8 mouse cellular contexts compared by ENCODE assay signal in the genomic region with DNA sequence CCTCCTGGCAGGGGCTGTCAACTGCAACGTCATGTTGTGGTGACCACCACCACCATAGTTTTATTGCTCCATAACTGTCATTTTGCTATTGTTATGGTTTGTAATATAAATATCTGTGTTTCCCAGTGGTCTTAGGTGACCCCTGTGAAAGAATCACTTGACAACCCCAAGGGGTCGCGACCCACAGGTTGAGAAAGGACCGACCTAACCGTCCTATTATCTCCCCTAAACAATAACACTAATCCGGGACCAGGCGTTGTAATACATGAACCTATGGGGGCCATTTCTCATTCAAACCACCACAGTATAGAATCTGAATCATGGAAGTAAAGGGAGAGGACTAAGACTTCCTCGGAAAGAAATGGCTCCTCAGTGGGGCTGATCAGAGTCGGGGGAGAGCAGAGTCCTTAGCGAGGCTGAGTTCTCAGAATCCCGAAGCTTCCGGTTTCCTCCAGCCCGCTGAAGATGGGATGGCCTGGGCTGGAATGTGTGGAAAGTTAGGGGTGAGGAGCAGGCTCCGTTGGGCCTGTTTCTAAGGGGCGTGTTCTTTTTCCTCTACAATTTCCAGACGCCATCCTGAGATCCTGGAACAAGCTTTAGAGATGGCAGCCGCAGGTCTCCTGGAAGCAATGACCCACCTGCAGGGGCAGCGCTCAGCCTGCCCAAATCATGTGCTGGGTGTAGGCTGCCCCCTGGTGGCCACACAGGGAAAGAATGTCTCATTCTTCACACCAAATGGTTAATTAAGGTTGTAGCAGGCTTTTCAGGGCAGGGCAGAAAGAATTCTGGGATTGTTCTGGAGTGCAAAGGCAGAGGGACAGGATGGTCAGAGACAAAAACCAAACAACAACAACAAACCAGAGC. TPM values are rescaled to one million over a fixed set of nuclear protein-coding genes. Genes with fewer than 3 reads are reported as not detected.
DNase-seq lines count a peak whose midpoint lies in the region; ATAC-seq and TF ChIP-seq lines count a peak whose summit lies in the region.

No protein-coding gene starts in this region.

- H3K9ac ChIP-seq in forebrain, postnatal 0 days: peak overlapping the region; percentile 22; the same call in 1 of the 2 replicates

- H3K4me2 ChIP-seq in forebrain, postnatal 0 days (ENCODE audit: low read depth): peak overlapping the region; percentile 52

- H3K9me3 ChIP-seq in forebrain, postnatal 0 days (ENCODE audit: low read length): no peaks in the 10 kb centered on the region
- H3K9me3 ChIP-seq in hindbrain, embryonic 10.5 days: no peaks in the 10 kb centered on the region

- H3K4me1 ChIP-seq in forebrain, postnatal 0 days (ENCODE audit: insufficient read depth): peaks cover 4% of the 10 kb centered on the region; the same call in 1 of the 2 replicates
- H3K4me1 ChIP-seq in hindbrain, embryonic 10.5 days (replicated peaks): peaks cover 49% of the 10 kb centered on the region

- DNase-seq in MN1 (ENCODE audit: low spot score): peak; percentile 79
- peak; percentile 88 to 90 for DNase-seq in cerebellum, adult 18-20 months
- DNase-seq in forebrain, postnatal 0 days: peak; percentile 82
- peak; percentile 88 for DNase-seq in hindbrain, embryonic 10.5 days (ENCODE audit: low spot score)
- DNase-seq in layer of hippocampus, postnatal 10 days (ENCODE audit: low spot score in 2 of 2): peak; percentile 83 to 88
- peak; percentile 90 for DNase-seq in lung, postnatal 10 days
- peak; percentile 90 for DNase-seq in retina, postnatal 1 day
- peak; percentile 94 for DNase-seq in thymus, postnatal 4 days

- ATAC-seq in forebrain, postnatal 0 days: 0 out of 2 replicates have a peak, but pooled peaks have one; percentile 16

- 15% methylated on average over 18 of the region's 18 CpGs for WGBS in forebrain, postnatal 0 days
- WGBS in hindbrain, embryonic 10.5 days: 27% methylated on average over 18 of the region's 18 CpGs

- no peaks in the 10 kb centered on the region for H3K27me3 ChIP-seq in forebrain, postnatal 0 days (ENCODE audit: insufficient read depth, low read length)
- H3K27me3 ChIP-seq in hindbrain, embryonic 10.5 days (ENCODE audit: insufficient read depth, poor library complexity, severe bottlenecking): peaks cover 22% of the 10 kb centered on the region

- peak overlapping the region; percentile 14; the same call in 1 of the 2 replicates for H3K4me3 ChIP-seq in forebrain, postnatal 0 days (ENCODE audit: low read depth, low read length)
- peak overlapping the region; percentile 50 for H3K4me3 ChIP-seq in hindbrain, embryonic 10.5 days

- no peak overlapping the region for H3K27ac ChIP-seq in forebrain, postnatal 0 days (ENCODE audit: low read depth, low read length)
- peak overlapping the region; percentile 69; the same call in 1 of the 2 replicates for H3K27ac ChIP-seq in hindbrain, embryonic 10.5 days

- TF ChIP-seq CTCF in forebrain, postnatal 0 days (IDR thresholded peaks at IDR 0.05; ENCODE audit: low read depth): peak; percentile 98

- peaks cover 21% of the 10 kb centered on the region for H3K36me3 ChIP-seq in forebrain, postnatal 0 days (ENCODE audit: insufficient read depth)
- H3K36me3 ChIP-seq in hindbrain, embryonic 10.5 days: peaks cover 23% of the 10 kb centered on the region

RNA-seq across cellular contexts. Expression of gene Naglu, which starts 3.0 kb away (rescaled TPM):
- total RNA-seq in forebrain, postnatal 0 days (2014; rRNA removed): 11.3 and 14.9 TPM in 2 replicates
- polyA plus RNA-seq in forebrain, postnatal 0 days (2015; fragmentation: Nextera tagmentation; extraction: Ambion mirVana): 11.6 and 12.6 TPM in 2 replicates
- polyA plus RNA-seq in hindbrain, embryonic 10.5 days (2016; fragmentation: Nextera tagmentation; extraction: Ambion mirVana): 11.2 and 12.9 TPM in 2 replicates
- 1 to 10 TPM; 8.6 to 9.9 TPM for total RNA-seq in layer of hippocampus, postnatal 10 days (2021)

RNA-seq across cellular contexts. Expression of gene Hsd17b1, which starts 11.4 kb away (rescaled TPM):
- 0.23 and 0.71 TPM in 2 replicates for total RNA-seq in forebrain, postnatal 0 days (2014; rRNA removed)
- not detected in 2 replicates for polyA plus RNA-seq in forebrain, postnatal 0 days (2015; fragmentation: Nextera tagmentation; extraction: Ambion mirVana)
- polyA plus RNA-seq in hindbrain, embryonic 10.5 days (2016; fragmentation: Nextera tagmentation; extraction: Ambion mirVana): 0.14 TPM in 1 of 2 replicates, not detected in the other
- total RNA-seq in layer of hippocampus, postnatal 10 days (2021): under 1 TPM; 0.33 to 0.37 TPM

RNA-seq across cellular contexts. Expression of gene Coasy, which starts 15.6 kb away (rescaled TPM):
- total RNA-seq in forebrain, postnatal 0 days (2014; rRNA removed): 39.3 and 40.7 TPM in 2 replicates
- 39.8 and 40.2 TPM in 2 replicates for polyA plus RNA-seq in forebrain, postnatal 0 days (2015; fragmentation: Nextera tagmentation; extraction: Ambion mirVana)
- polyA plus RNA-seq in hindbrain, embryonic 10.5 days (2016; fragmentation: Nextera tagmentation; extraction: Ambion mirVana): 53.1 and 59.6 TPM in 2 replicates
- 10 to 100 TPM; 32.9 to 37.7 TPM for total RNA-seq in layer of hippocampus, postnatal 10 days (2021)

RNA-seq across cellular contexts. Expression of gene Mlx, which starts 20.3 kb away (rescaled TPM):
- 68.0 and 76.5 TPM in 2 replicates for total RNA-seq in forebrain, postnatal 0 days (2014; rRNA removed)
- 78.0 and 82.4 TPM in 2 replicates for polyA plus RNA-seq in forebrain, postnatal 0 days (2015; fragmentation: Nextera tagmentation; extraction: Ambion mirVana)
- polyA plus RNA-seq in hindbrain, embryonic 10.5 days (2016; fragmentation: Nextera tagmentation; extraction: Ambion mirVana): 44.7 and 49.7 TPM in 2 replicates
- total RNA-seq in layer of hippocampus, postnatal 10 days (2021): 10 to 100 TPM; 39.2 to 50.3 TPM

RNA-seq across cellular contexts. Expression of gene Psmc3ip, which starts 28.5 kb away (rescaled TPM):
- 9.5 and 13.8 TPM in 2 replicates for total RNA-seq in forebrain, postnatal 0 days (2014; rRNA removed)
- 19.2 and 25.7 TPM in 2 replicates for polyA plus RNA-seq in forebrain, postnatal 0 days (2015; fragmentation: Nextera tagmentation; extraction: Ambion mirVana)
- polyA plus RNA-seq in hindbrain, embryonic 10.5 days (2016; fragmentation: Nextera tagmentation; extraction: Ambion mirVana): 59.7 and 72.5 TPM in 2 replicates
- total RNA-seq in layer of hippocampus, postnatal 10 days (2021): 1 to 10 TPM; 5.8 to 7.0 TPM
